Mouse (Mus musculus): ENCODE results near the gene Slc48a1.

DNA sequence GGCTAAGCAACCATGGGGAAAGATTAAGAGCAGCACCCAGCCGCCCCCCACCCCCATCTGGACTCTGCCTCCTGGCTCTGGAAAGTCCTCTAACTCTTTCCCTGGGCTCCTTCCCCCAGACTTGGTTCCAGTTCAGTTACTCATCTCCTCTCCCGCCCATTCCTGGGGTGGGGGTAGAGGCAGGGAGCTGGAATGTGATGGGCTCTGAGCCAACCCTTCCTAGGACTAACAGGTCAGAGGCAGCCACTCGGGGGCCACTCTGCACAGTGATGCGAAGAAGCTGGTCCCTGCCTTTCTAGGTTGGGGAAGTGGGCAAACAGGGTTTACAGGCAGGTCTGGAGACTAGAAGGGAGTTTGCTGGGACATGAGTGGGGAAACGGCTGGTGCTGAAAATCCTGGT lies 5.2 kb upstream of the Slc48a1 start:
- TF ChIP-seq CTCF (IDR thresholded peaks at IDR 0.05; ENCODE audit: extremely low read depth, insufficient read length, insufficient replicate concordance, low read depth, low read length) (no peak), POLR2A (IDR thresholded peaks at IDR 0.05; ENCODE audit: low read depth, low read length) (no peak)

Measured in small intestine, adult 2 months (tissue).